Mouse (Mus musculus) thymus, adult 2 months (tissue): ENCODE data around the gene Cd68. TPM values are rescaled to one million over a fixed set of nuclear protein-coding genes. Genes with fewer than 3 reads are reported as not detected.

Source experiments
- DNase-seq: peaks from one replicate; pipeline ENCODE4 v3.0.0; 2021
- H3K27ac ChIP-seq: fragments of 200-500 bp; 2 replicates; pipeline ENCODE4 v1.5.1; 2012; ENCODE audit warnings: low read length, control low read depth; ENCODE audit not compliant: control insufficient read depth, insufficient read depth
- H3K27me3 ChIP-seq: fragments of 200-500 bp; 2 replicates; pipeline ENCODE4 v1.6.1; 2012; ENCODE audit warnings: mild to moderate bottlenecking, low read length, moderate library complexity, mixed read lengths; ENCODE audit not compliant: control insufficient read depth, insufficient read depth
- H3K36me3 ChIP-seq: fragments of 200-500 bp; 2 replicates; pipeline ENCODE4 v1.6.1; 2012; ENCODE audit warnings: mild to moderate bottlenecking, low read length, moderate library complexity; ENCODE audit not compliant: control insufficient read depth, insufficient read depth
- H3K4me1 ChIP-seq: fragments of 200-500 bp; replicated peaks from 2 replicates; pipeline ENCODE4 v1.6.1; 2012; ENCODE audit warnings: low read length; ENCODE audit not compliant: control insufficient read depth, insufficient read depth
- H3K4me3 ChIP-seq: fragments of 200-500 bp; 2 replicates; pipeline ENCODE4 v1.5.1; 2012; ENCODE audit warnings: mild to moderate bottlenecking, low read length, control low read depth, moderate library complexity; ENCODE audit not compliant: control insufficient read depth, insufficient read depth
- CTCF ChIP-seq: fragments of 200-500 bp; IDR thresholded peaks from 2 replicates; pipeline ENCODE4 v1.5.1; 2012; ENCODE audit warnings: mild to moderate bottlenecking, control low read depth, low read length, moderate library complexity, borderline replicate concordance; ENCODE audit not compliant: control insufficient read depth, poor library complexity, insufficient read depth; ENCODE audit errors: extremely low read depth
- POLR2A ChIP-seq: fragments of 200-500 bp; IDR thresholded peaks from 2 replicates; pipeline ENCODE4 v1.6.1; 2012; ENCODE audit warnings: mild to moderate bottlenecking, low read length, control low read depth, moderate library complexity; ENCODE audit not compliant: control insufficient read depth, poor library complexity, insufficient read depth; ENCODE audit errors: extremely low read depth
- WGBS: fragments of 180-500 bp; shearing (Covaris S2); methylation state at CpG from one replicate; pipeline ENCODE4 v1.1.7; 2018; 5-methylcytosine and 5-hydroxymethylcytosine counted together
- polyA plus RNA-seq: library from polyadenylated mRNA; depleted of rRNA; stranded (reverse); fragments of >200 nt; gene quantifications from 2 replicates; pipeline ENCODE4 v1.2.3, GENCODE M21; 2012

Gene Cd68
- polyA plus RNA-seq, 1 experiment, result 117 TPM

DNA sequence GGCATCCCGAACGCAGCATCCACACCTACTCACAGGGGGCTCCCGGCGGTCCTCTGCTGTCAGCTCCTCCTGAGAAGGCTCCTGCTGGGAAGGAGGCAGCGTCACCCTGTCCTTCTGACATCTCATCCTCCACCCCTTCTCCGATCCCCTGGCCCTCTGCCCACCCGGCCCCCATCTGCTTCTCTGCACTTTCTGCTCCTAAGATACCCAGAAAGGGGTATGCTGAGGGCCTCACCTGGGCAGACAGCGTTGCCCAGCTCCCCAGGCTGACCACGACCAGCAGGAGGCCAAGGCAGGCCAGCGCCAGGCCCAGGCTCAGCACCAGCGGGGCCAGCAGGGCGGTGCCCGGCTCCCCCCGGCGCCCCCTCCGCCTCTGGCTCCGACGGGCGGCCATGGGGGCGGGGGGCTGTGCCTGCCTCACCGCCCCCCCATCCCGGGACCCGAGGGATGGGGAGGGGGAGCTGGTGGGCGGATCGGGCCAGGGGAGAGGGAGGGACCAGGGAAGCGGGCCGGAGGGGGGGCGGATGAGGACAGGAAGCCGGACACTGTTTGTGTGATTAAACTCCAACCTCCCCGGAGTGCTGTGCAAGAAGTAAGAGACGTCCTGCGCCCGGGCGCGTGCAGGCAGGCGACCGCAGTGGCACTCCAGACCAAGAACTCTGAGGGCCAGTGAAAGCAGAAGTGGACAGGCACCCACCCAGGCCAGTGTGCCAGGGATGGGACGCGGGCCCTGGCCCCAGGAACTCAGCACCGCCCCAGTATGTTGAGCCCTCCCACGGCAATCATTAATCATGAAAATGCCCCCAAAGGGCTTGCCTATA, 29.6 kb upstream of the Cd68 start, which contains the start of the genes Tnfsf12 and Tnfsfm13:
TSS of gene Tnfsf12 (minus strand) at position 489 of the 821 bp plus-strand sequence.
TSS of gene Tnfsfm13 (minus strand) at position 738 of the 821 bp plus-strand sequence.
- no peaks in the 10 kb centered on the region for H3K36me3 ChIP-seq
- H3K27me3 ChIP-seq, result peaks cover 3% of the 10 kb centered on the region; the same call in 1 of the 2 replicates
- no peak within 1 kb of the TSS for H3K27ac ChIP-seq
- H3K4me3 ChIP-seq, result peak within 1 kb of the TSS; percentile 34
- H3K4me1 ChIP-seq, result no peaks in the 10 kb centered on the region
- no peak for DNase-seq
- WGBS, result 22% methylated on average over 40 of the region's 41 CpGs
- TF ChIP-seq CTCF, result no peak
- no peak for TF ChIP-seq POLR2A

- 73% methylated on average over 6 of the region's 6 CpGs for WGBS
- no peaks in the 10 kb centered on the region for H3K36me3 ChIP-seq
- TF ChIP-seq POLR2A (no peak), CTCF (no peak)
- H3K27me3 ChIP-seq, result peaks cover 3% of the 10 kb centered on the region; the same call in 1 of the 2 replicates
- no peaks in the 10 kb centered on the region for H3K4me1 ChIP-seq
- H3K4me3 ChIP-seq, result peak overlapping the region; percentile 34; the same call in 1 of the 2 replicates
- no peak overlapping the region for H3K27ac ChIP-seq
- DNase-seq, result no peak
Measured at GRCm38 (mm10) chr11:69695046-69695360, 29.1 kb upstream of the Cd68 start.

DNA sequence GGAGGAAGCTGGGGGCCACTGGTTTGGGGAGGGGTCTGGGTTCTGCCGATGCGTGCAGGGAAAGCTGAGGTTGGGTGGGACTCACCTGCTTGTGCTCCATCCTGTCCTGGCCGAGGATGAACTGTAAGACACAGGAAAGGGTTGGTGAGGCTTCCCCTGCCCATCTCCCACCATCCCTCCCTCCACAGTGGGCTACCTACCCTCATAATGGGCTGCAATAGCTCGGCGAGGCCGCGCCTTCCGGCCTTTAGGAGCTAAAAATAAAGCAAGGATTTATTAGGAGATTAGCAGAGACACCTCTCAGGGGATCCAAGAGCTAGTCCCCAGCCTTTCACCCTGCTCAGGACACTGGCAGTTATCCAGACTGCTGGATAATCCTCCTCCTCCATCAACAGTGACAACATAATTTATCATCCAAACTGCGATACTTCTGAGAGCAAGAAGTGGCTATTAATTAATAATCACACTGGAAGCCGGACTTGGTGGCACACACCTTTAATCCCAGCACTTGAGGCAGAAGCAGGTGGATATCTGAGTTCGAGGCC, 27.5 kb upstream of the Cd68 start:
- no peaks in the 10 kb centered on the region for H3K36me3 ChIP-seq
- no peaks in the 10 kb centered on the region for H3K4me1 ChIP-seq
- TF ChIP-seq CTCF (no peak), POLR2A (no peak)
- H3K27me3 ChIP-seq, result peaks cover 3% of the 10 kb centered on the region; the same call in 1 of the 2 replicates
- 60% methylated on average over 11 of the region's 11 CpGs for WGBS
- no peak for DNase-seq
- H3K4me3 ChIP-seq, result no peak overlapping the region
- no peak overlapping the region for H3K27ac ChIP-seq

DNA sequence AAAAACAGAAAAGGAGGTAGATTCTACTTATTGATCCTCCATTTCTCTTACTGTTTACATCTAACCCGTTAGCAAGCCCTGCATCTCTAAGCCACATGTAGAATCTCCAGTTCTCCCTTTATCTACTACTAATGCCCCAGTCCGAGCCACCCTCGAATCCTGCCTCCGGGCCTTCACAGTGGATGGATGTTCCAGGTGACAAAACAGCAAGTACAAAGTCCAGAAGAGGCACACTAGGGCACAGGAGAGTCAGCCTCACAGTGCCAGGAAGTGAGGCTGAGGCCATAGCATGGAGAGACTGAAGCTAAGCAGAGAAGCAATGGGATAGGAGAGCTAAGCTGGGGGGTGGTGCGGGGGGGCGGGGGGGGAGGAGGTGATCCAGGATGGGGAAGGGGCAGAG, 26.9 kb upstream of the Cd68 start:
- Histone ChIP-seq H3K27ac (no peak overlapping the region), H3K4me1 (no peaks in the 10 kb centered on the region), H3K27me3 (peaks cover 3% of the 10 kb centered on the region; the same call in 1 of the 2 replicates), H3K4me3 (no peak overlapping the region), H3K36me3 (no peaks in the 10 kb centered on the region)
- 90% methylated on average over 6 of the region's 6 CpGs for WGBS
- no peak for TF ChIP-seq POLR2A
- no peak for TF ChIP-seq CTCF
- no peak for DNase-seq

DNA sequence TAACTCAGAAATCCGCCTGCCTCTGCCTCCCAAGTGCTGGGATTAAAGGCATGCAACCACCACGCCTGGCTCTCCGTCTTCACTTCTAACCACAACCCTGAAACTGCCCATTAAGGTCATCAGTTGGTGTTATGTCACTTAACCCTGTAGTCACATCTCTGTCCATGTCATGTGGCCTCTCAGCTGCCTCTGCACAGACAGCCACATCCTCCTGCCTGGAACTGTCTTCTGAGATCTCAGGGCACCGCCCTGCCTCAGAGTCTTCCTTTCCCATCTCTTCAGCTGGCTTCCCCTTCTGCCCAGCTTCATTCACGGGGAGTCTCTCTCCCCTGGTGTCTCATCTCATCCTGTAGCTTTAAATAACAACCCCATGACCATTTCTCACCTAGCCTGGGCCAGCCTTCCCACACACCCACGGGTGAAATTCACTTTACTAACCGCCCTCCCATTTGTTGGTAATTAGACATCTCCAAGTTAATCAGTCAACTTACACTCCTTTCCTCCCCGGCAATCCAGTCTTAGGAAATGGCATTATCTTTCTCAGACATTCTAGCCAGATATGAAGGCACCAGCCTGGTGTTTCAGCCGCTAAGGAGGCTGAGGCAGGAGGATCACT, 26.4 kb upstream of the Cd68 start:
- H3K27ac ChIP-seq, result no peak overlapping the region
- no peak for DNase-seq
- WGBS, result 62% methylated on average over 9 of the region's 9 CpGs
- H3K27me3 ChIP-seq, result peaks cover 3% of the 10 kb centered on the region; the same call in 1 of the 2 replicates
- H3K36me3 ChIP-seq, result no peaks in the 10 kb centered on the region
- TF ChIP-seq POLR2A, result no peak
- TF ChIP-seq CTCF, result no peak
- no peaks in the 10 kb centered on the region for H3K4me1 ChIP-seq
- no peak overlapping the region for H3K4me3 ChIP-seq

- H3K4me3 ChIP-seq, result no peak overlapping the region
- H3K36me3 ChIP-seq, result no peaks in the 10 kb centered on the region
- DNase-seq, result no peak
- no peaks in the 10 kb centered on the region for H3K27me3 ChIP-seq
- H3K4me1 ChIP-seq, result no peaks in the 10 kb centered on the region
- 100% methylated on average over 1 of the region's 1 CpGs for WGBS
- TF ChIP-seq POLR2A (no peak), CTCF (no peak)
- no peak overlapping the region for H3K27ac ChIP-seq
Measured at GRCm38 (mm10) chr11:69689891-69690290, 23.9 kb upstream of the Cd68 start.

DNA sequence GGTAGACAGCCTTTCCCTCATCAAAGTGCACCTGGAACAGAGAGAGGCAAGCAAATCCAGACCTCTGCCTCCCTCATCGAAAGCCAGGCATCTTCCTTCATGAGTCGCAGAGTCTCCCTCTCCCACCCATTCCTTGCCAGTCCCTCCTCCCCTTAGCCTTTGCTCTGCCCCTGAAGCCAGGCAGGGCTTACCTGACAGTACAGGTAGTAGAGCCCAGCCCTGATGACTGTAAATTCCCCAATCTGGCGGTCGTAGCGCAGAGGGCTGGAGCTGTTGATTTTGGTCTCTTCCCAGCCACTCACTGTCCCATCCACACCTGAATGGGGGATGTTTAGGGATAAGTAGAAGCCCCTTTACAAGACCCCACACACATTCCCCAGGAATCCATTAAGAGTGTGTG, 21.1 kb upstream of the Cd68 start:
- no peaks in the 10 kb centered on the region for H3K27me3 ChIP-seq
- no peaks in the 10 kb centered on the region for H3K36me3 ChIP-seq
- no peak for DNase-seq
- TF ChIP-seq CTCF (no peak), POLR2A (no peak)
- no peak overlapping the region for H3K27ac ChIP-seq
- peaks cover 2% of the 10 kb centered on the region; the same call in 1 of the 2 replicates for H3K4me1 ChIP-seq
- H3K4me3 ChIP-seq, result no peak overlapping the region
- 91% methylated on average over 5 of the region's 5 CpGs for WGBS
